Mouse (Mus musculus): ENCODE measurements at regions not wholly inside any gene's neighbourhood (a gene's known extent, or its start where the extent isn't known, plus 50 kb on each side); places are given as distances from the start of the nearest gene placed in this dataset.

DNA sequence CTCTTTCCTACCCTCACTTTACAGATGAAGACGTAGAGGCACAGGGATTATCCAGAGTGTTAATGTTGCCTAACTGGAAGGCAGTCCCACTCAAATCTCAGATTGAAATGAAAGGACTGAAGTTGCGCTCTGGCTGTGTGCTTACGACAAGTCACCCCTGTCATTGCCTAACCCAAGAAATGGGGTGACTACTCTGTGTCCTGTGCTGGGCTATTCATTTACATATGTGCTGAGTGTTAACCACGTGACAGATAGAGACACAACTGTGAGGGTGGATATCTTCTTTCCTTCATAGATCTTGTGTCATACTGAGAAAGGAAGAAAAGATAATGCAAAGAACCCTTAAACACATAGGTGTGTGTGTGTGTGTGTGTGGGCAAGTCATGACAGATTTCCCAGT, 120.7 kb upstream of the Zc3h12c start:
- TF ChIP-seq CTCF (IDR thresholded peaks at IDR 0.05; ENCODE audit: low read depth, low read length) (no peak), POLR2AphosphoS5 (IDR thresholded peaks at IDR 0.05; ENCODE audit: insufficient replicate concordance, low read depth, low read length) (no peak), TAL1 (conservative IDR thresholded peaks at IDR 0.05; ENCODE audit: low read depth, low read length) (no peak), GATA1 (IDR thresholded peaks at IDR 0.05; ENCODE audit: borderline replicate concordance, low read length) (no peak)

Data from G1E (cell line).